Mouse (Mus musculus) thymus, adult 2 months (tissue): ENCODE results near the gene Dnase1l3. TPM values are rescaled to one million over a fixed set of nuclear protein-coding genes. Genes with fewer than 3 reads are reported as not detected.

Source experiments
- DNase-seq: peaks from one replicate; pipeline ENCODE4 v3.0.0; 2021
- H3K27ac ChIP-seq: fragments of 200-500 bp; 2 replicates; pipeline ENCODE4 v1.5.1; 2012; ENCODE audit warnings: low read length, control low read depth; ENCODE audit not compliant: control insufficient read depth, insufficient read depth
- H3K27me3 ChIP-seq: fragments of 200-500 bp; 2 replicates; pipeline ENCODE4 v1.6.1; 2012; ENCODE audit warnings: mild to moderate bottlenecking, low read length, moderate library complexity, mixed read lengths; ENCODE audit not compliant: control insufficient read depth, insufficient read depth
- H3K36me3 ChIP-seq: fragments of 200-500 bp; 2 replicates; pipeline ENCODE4 v1.6.1; 2012; ENCODE audit warnings: mild to moderate bottlenecking, low read length, moderate library complexity; ENCODE audit not compliant: control insufficient read depth, insufficient read depth
- H3K4me1 ChIP-seq: fragments of 200-500 bp; replicated peaks from 2 replicates; pipeline ENCODE4 v1.6.1; 2012; ENCODE audit warnings: low read length; ENCODE audit not compliant: control insufficient read depth, insufficient read depth
- H3K4me3 ChIP-seq: fragments of 200-500 bp; 2 replicates; pipeline ENCODE4 v1.5.1; 2012; ENCODE audit warnings: mild to moderate bottlenecking, low read length, control low read depth, moderate library complexity; ENCODE audit not compliant: control insufficient read depth, insufficient read depth
- CTCF ChIP-seq: fragments of 200-500 bp; IDR thresholded peaks from 2 replicates; pipeline ENCODE4 v1.5.1; 2012; ENCODE audit warnings: mild to moderate bottlenecking, control low read depth, low read length, moderate library complexity, borderline replicate concordance; ENCODE audit not compliant: control insufficient read depth, poor library complexity, insufficient read depth; ENCODE audit errors: extremely low read depth
- POLR2A ChIP-seq: fragments of 200-500 bp; IDR thresholded peaks from 2 replicates; pipeline ENCODE4 v1.6.1; 2012; ENCODE audit warnings: mild to moderate bottlenecking, low read length, control low read depth, moderate library complexity; ENCODE audit not compliant: control insufficient read depth, poor library complexity, insufficient read depth; ENCODE audit errors: extremely low read depth
- WGBS: fragments of 180-500 bp; shearing (Covaris S2); methylation state at CpG from one replicate; pipeline ENCODE4 v1.1.7; 2018; 5-methylcytosine and 5-hydroxymethylcytosine counted together
- polyA plus RNA-seq: library from polyadenylated mRNA; depleted of rRNA; stranded (reverse); fragments of >200 nt; gene quantifications from 2 replicates; pipeline ENCODE4 v1.2.3, GENCODE M21; 2012; rRNA removed

Dnase1l3 gene
- polyA plus RNA-seq, 1 experiment, result 27.8 TPM

DNA sequence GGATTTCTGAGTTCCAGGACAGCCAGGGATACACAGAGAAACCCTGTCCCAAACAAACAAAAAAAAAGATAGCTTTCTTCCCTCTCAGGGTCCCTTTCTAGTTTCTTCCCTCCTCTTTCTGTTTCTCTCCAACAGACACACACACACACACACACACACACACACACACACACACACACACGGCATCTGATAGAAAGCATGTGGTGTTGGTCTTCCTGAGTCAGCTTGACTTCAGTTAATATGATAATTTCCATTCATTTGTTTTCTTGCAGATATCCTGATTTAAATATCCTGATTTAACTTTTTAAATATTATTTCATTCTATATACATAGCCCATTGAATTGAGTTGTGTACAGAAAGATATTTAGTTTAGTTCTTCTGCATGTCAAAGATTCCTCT is 66.0 kb downstream of the Dnase1l3 start:
- Histone ChIP-seq H3K36me3 (no peaks in the 10 kb centered on the region), H3K27ac (no peak overlapping the region)

GRCm38 (mm10) chr14:7923635-7924034 is 70.7 kb downstream of the Dnase1l3 start:
- TF ChIP-seq POLR2A (no peak), CTCF (no peak)
- no peak for DNase-seq
- H3K27me3 ChIP-seq, result no peaks in the 10 kb centered on the region
- H3K36me3 ChIP-seq, result no peaks in the 10 kb centered on the region
- H3K27ac ChIP-seq, result no peak overlapping the region
- peaks cover 10% of the 10 kb centered on the region for H3K4me1 ChIP-seq
- no peak overlapping the region for H3K4me3 ChIP-seq

More for the DNA sequence above, 66.0 kb downstream of the Dnase1l3 start:
- DNase-seq, result no peak
- no peaks in the 10 kb centered on the region for H3K4me1 ChIP-seq
- 20% methylated on average over 1 of the region's 1 CpGs for WGBS
- no peaks in the 10 kb centered on the region for H3K27me3 ChIP-seq
- H3K4me3 ChIP-seq, result no peak overlapping the region
- no peak for TF ChIP-seq CTCF
- no peak for TF ChIP-seq POLR2A

- 19% methylated on average over 5 of the region's 5 CpGs for WGBS
- TF ChIP-seq POLR2A (no peak), CTCF (no peak)
- Histone ChIP-seq H3K4me3 (no peak overlapping the region), H3K4me1 (peaks cover 13% of the 10 kb centered on the region), H3K27ac (no peak overlapping the region), H3K36me3 (no peaks in the 10 kb centered on the region), H3K27me3 (no peaks in the 10 kb centered on the region)
- no peak for DNase-seq
These were observed 72.9 kb downstream of the Dnase1l3 start for GRCm38 (mm10) chr14:7921459-7921858.

- Histone ChIP-seq H3K27ac (no peak overlapping the region), H3K27me3 (no peaks in the 10 kb centered on the region), H3K4me3 (no peak overlapping the region), H3K4me1 (peaks cover 13% of the 10 kb centered on the region), H3K36me3 (no peaks in the 10 kb centered on the region)
- WGBS, result 87% methylated on average over 4 of the region's 4 CpGs
- no peak for TF ChIP-seq POLR2A
- TF ChIP-seq CTCF, result no peak
- DNase-seq, result no peak
These were observed 74.5 kb downstream of the Dnase1l3 start for GRCm38 (mm10) chr14:7919921-7920320.

DNA sequence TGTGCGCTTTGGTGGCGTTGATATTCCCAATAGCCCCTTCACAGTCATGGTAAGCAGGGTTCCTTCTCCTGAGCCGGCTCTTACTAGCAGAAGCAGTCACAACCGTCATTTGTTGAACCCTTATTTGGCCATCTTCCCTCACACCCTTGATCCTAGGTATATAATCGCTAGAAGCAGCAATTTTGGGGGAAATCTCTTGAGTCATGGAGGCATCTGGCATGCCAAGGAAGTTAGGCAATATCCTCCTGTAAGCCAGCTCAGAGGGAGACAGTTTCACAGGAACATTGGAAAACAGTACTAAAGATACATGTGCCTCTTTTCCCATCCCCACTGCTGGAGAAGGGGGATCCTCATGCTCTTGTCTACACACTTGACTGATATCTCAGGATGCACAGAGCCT is 75.1 kb downstream of the Dnase1l3 start:
- Histone ChIP-seq H3K4me3 (no peak overlapping the region), H3K27ac (no peak overlapping the region), H3K27me3 (no peaks in the 10 kb centered on the region), H3K36me3 (no peaks in the 10 kb centered on the region), H3K4me1 (peaks cover 17% of the 10 kb centered on the region)
- no peak for TF ChIP-seq CTCF
- no peak for TF ChIP-seq POLR2A
- 89% methylated on average over 5 of the region's 5 CpGs for WGBS
- DNase-seq, result no peak

- no peak for DNase-seq
- Histone ChIP-seq H3K4me1 (peaks cover 26% of the 10 kb centered on the region), H3K27ac (no peak overlapping the region), H3K36me3 (no peaks in the 10 kb centered on the region), H3K27me3 (no peaks in the 10 kb centered on the region), H3K4me3 (no peak overlapping the region)
- no peak for TF ChIP-seq CTCF
- no peak for TF ChIP-seq POLR2A
- 36% methylated on average over 6 of the region's 6 CpGs for WGBS
These were observed 76.0 kb downstream of the Dnase1l3 start for GRCm38 (mm10) chr14:7918150-7918991.

Other genes starting within 250 kb of the Dnase1l3 start
- gene Gm26661, start 203.0 kb downstream of the Dnase1l3 start, polyA plus RNA-seq, result not detected in 2 replicates
- 26.4 and 26.5 TPM in 2 replicates for gene Flnb, start 176.6 kb downstream of the Dnase1l3 start, polyA plus RNA-seq
- gene Gm45521, start 37.3 kb downstream of the Dnase1l3 start, polyA plus RNA-seq, result not detected in 2 replicates
- gene Abhd6, start 8.3 kb upstream of the Dnase1l3 start, polyA plus RNA-seq, result 15.6 and 18.1 TPM in 2 replicates
- gene Rpp14, start 85.8 kb upstream of the Dnase1l3 start, polyA plus RNA-seq, result 7.2 and 7.5 TPM in 2 replicates
- gene Pxk, start 103.6 kb upstream of the Dnase1l3 start, polyA plus RNA-seq, result 25.1 and 28.7 TPM in 2 replicates
- gene Pdhb, start 178.5 kb upstream of the Dnase1l3 start, polyA plus RNA-seq, result 79.8 and 88.9 TPM in 2 replicates
- 6.6 and 7.3 TPM in 2 replicates for gene Kctd6, start 219.6 kb upstream of the Dnase1l3 start, polyA plus RNA-seq